Mouse (Mus musculus) neural tube, embryonic 12.5 days (tissue): ENCODE data around the gene Nim1k. TPM values are rescaled to one million over a fixed set of nuclear protein-coding genes. Genes with fewer than 3 reads are reported as not detected.
A peak's percentile ranks its signal among the peaks of the same experiment; 100 is the strongest.
"Not testable (repeated sequence)": the region's sequence is repeated elsewhere in the genome, so short reads cannot be mapped to it uniquely, and the experiment has no call there.

Experiments
- ATAC-seq: fragments of 200-750 bp; cut with Nextera tagmentation; 2 replicates; pipeline ENCODE4 v1.8.0; 2017; ENCODE audit warnings: low read depth, mild to moderate bottlenecking, moderate TSS enrichment, moderate library complexity; ENCODE audit not compliant: low FRiP score
- H3K27ac ChIP-seq: fragments of 300-500 bp; sonication (generic); 2 replicates; pipeline ENCODE4 v1.5.1; 2016
- H3K27me3 ChIP-seq: fragments of 300-500 bp; sonication (generic); replicated peaks from 2 replicates; pipeline ENCODE4 v1.6.1; 2016; ENCODE audit warnings: mild to moderate bottlenecking
- H3K36me3 ChIP-seq: fragments of 300-500 bp; sonication (generic); 2 replicates; pipeline ENCODE4 v1.6.1; 2016; ENCODE audit warnings: mild to moderate bottlenecking
- H3K4me1 ChIP-seq: fragments of 300-500 bp; sonication (generic); 2 replicates; pipeline ENCODE4 v1.6.1; 2016
- H3K4me2 ChIP-seq: fragments of 300-500 bp; sonication (generic); replicated peaks from 2 replicates; pipeline ENCODE4 v1.6.1; 2016; ENCODE audit warnings: mild to moderate bottlenecking
- H3K4me3 ChIP-seq: fragments of 300-500 bp; sonication (generic); 2 replicates; pipeline ENCODE4 v1.5.1; 2016
- H3K9ac ChIP-seq: fragments of 300-500 bp; sonication (generic); 2 replicates; pipeline ENCODE4 v1.6.1; 2016; ENCODE audit warnings: mild to moderate bottlenecking
- H3K9me3 ChIP-seq: fragments of 300-500 bp; sonication (generic); 2 replicates; pipeline ENCODE4 v1.6.1; 2016; ENCODE audit warnings: mild to moderate bottlenecking
- WGBS: fragments of 180-500 bp; shearing (Covaris S2); methylation state at CpG from one replicate; pipeline ENCODE4 v1.1.7; 2016; 5-methylcytosine and 5-hydroxymethylcytosine counted together
- polyA plus RNA-seq: library from polyadenylated mRNA; unstranded; fragments of >200 nt; fragmentation: Nextera tagmentation; extraction: Ambion mirVana; gene quantifications from 2 replicates; pipeline ENCODE4 v1.2.1, GENCODE M21; 2016

Gene Nim1k
- polyA plus RNA-seq, 1 experiment from 2014 or later, result 1.9 TPM

- Histone ChIP-seq H3K4me3 (no peak overlapping the region), H3K4me1 (peaks cover 13% of the 10 kb centered on the region; the same call in 1 of the 2 replicates), H3K4me2 (no peak overlapping the region), H3K9ac (no peak overlapping the region), H3K27ac (no peak overlapping the region), H3K27me3 (no peaks in the 10 kb centered on the region), H3K9me3 (no peaks in the 10 kb centered on the region), H3K36me3 (peaks cover 35% of the 10 kb centered on the region)
- ATAC-seq, result no peak
- 96% methylated on average over 4 of the region's 4 CpGs for WGBS
These were observed 57.2 kb downstream of the Nim1k start for GRCm38 (mm10) chr13:119698436-119698835.

- no peak overlapping the region for H3K4me3 ChIP-seq
- H3K27ac ChIP-seq, result no peak overlapping the region
- 77% methylated on average over 1 of the region's 1 CpGs for WGBS
- H3K27me3 ChIP-seq, result no peaks in the 10 kb centered on the region
- H3K4me2 ChIP-seq, result no peak overlapping the region
- no peak for ATAC-seq
- peaks cover 26% of the 10 kb centered on the region; the same call in 1 of the 2 replicates for H3K4me1 ChIP-seq
- H3K36me3 ChIP-seq, result peaks cover 21% of the 10 kb centered on the region
- no peak overlapping the region for H3K9ac ChIP-seq
- no peaks in the 10 kb centered on the region for H3K9me3 ChIP-seq
These were observed 59.2 kb downstream of the Nim1k start for GRCm38 (mm10) chr13:119696496-119696895.

GRCm38 (mm10) chr13:119695676-119696075, 60.0 kb downstream of the Nim1k start:
- H3K9ac ChIP-seq, result no peak overlapping the region
- ATAC-seq, result no peak
- no peaks in the 10 kb centered on the region for H3K9me3 ChIP-seq
- H3K36me3 ChIP-seq, result peaks cover 15% of the 10 kb centered on the region
- H3K27ac ChIP-seq, result no peak overlapping the region
- 0 out of 2 replicates have a peak overlapping the region, but pooled peaks have one; percentile 14 for H3K4me2 ChIP-seq
- no peaks in the 10 kb centered on the region for H3K27me3 ChIP-seq
- H3K4me3 ChIP-seq, result no peak overlapping the region
- WGBS, result 67% methylated on average over 4 of the region's 4 CpGs
- peaks cover 30% of the 10 kb centered on the region for H3K4me1 ChIP-seq

- ATAC-seq, H3K36me3 ChIP-seq, H3K27ac ChIP-seq, H3K9me3 ChIP-seq, H3K27me3 ChIP-seq: not testable (repeated sequence)
- H3K4me2 ChIP-seq, result peak overlapping the region; percentile 79
- 65% methylated on average over 3 of the region's 3 CpGs for WGBS
- H3K4me1 ChIP-seq, result peaks cover 27% of the 10 kb centered on the region
- peak overlapping the region; percentile 95 for H3K4me3 ChIP-seq
- peak overlapping the region; percentile 96; the same call in 1 of the 2 replicates for H3K9ac ChIP-seq
These were observed 63.7 kb downstream of the Nim1k start for GRCm38 (mm10) chr13:119691958-119692357.

GRCm38 (mm10) chr13:119690876-119691620, 64.6 kb downstream of the Nim1k start:
- Histone ChIP-seq H3K36me3 (no peaks in the 10 kb centered on the region; the same call in 1 of the 2 replicates), H3K9me3 (no peaks in the 10 kb centered on the region), H3K27me3 (no peaks in the 10 kb centered on the region), H3K9ac (peak overlapping the region; percentile 96), H3K4me2 (peak overlapping the region; percentile 79), H3K4me3 (peak overlapping the region; percentile 95), H3K27ac (peak overlapping the region; percentile 98), H3K4me1 (peaks cover 27% of the 10 kb centered on the region)
- ATAC-seq, result no peak
- WGBS, result 5% methylated on average over 7 of the region's 7 CpGs

GRCm38 (mm10) chr13:119690039-119690728, 65.5 kb downstream of the Nim1k start, which contains the start of gene Hmgcs1:
Gene Hmgcs1, plus strand, starts transcription at chr13:119690379.
- Histone ChIP-seq H3K36me3 (no peaks in the 10 kb centered on the region), H3K9me3 (no peaks in the 10 kb centered on the region), H3K27ac (peak within 1 kb of the TSS; percentile 98), H3K27me3 (no peaks in the 10 kb centered on the region), H3K4me2 (peak within 1 kb of the TSS; percentile 79), H3K4me3 (peak within 1 kb of the TSS; percentile 95), H3K9ac (peak within 1 kb of the TSS; percentile 96), H3K4me1 (peaks cover 21% of the 10 kb centered on the region)
- under 1% methylated on average over 59 of the region's 59 CpGs for WGBS
- ATAC-seq, result peak; percentile 99

- Histone ChIP-seq H3K36me3 (no peaks in the 10 kb centered on the region), H3K4me2 (peak overlapping the region; percentile 79), H3K4me3 (peak overlapping the region; percentile 21; the same call in 1 of the 2 replicates), H3K27ac (no peak overlapping the region), H3K27me3 (no peaks in the 10 kb centered on the region), H3K9ac (no peak overlapping the region), H3K9me3 (no peaks in the 10 kb centered on the region), H3K4me1 (peaks cover 21% of the 10 kb centered on the region)
- ATAC-seq, result no peak
- 10% methylated on average over 5 of the region's 5 CpGs for WGBS
These were observed 66.0 kb downstream of the Nim1k start for GRCm38 (mm10) chr13:119689709-119690038.

- Histone ChIP-seq H3K9ac (no peak overlapping the region), H3K4me2 (no peak overlapping the region), H3K27me3 (no peaks in the 10 kb centered on the region), H3K27ac (no peak overlapping the region), H3K4me3 (no peak overlapping the region), H3K4me1 (no peaks in the 10 kb centered on the region), H3K36me3 (no peaks in the 10 kb centered on the region), H3K9me3 (no peaks in the 10 kb centered on the region)
- no peak for ATAC-seq
- 68% methylated on average over 11 of the region's 11 CpGs for WGBS
These were observed 71.1 kb downstream of the Nim1k start for GRCm38 (mm10) chr13:119684416-119685177.

GRCm38 (mm10) chr13:119681161-119681560, 74.5 kb downstream of the Nim1k start:
- no peaks in the 10 kb centered on the region for H3K27me3 ChIP-seq
- ATAC-seq, result no peak
- H3K9me3 ChIP-seq, result no peaks in the 10 kb centered on the region
- H3K4me2 ChIP-seq, result no peak overlapping the region
- H3K4me1 ChIP-seq, result no peaks in the 10 kb centered on the region
- no peak overlapping the region for H3K9ac ChIP-seq
- H3K36me3 ChIP-seq, result no peaks in the 10 kb centered on the region
- no peak overlapping the region for H3K27ac ChIP-seq
- WGBS, result 78% methylated on average over 3 of the region's 3 CpGs
- no peak overlapping the region for H3K4me3 ChIP-seq

GRCm38 (mm10) chr13:119679721-119680120, 76.0 kb downstream of the Nim1k start:
- Histone ChIP-seq H3K4me1 (no peaks in the 10 kb centered on the region), H3K4me2 (no peak overlapping the region), H3K9me3 (no peaks in the 10 kb centered on the region), H3K4me3 (no peak overlapping the region), H3K27me3 (no peaks in the 10 kb centered on the region), H3K27ac (no peak overlapping the region), H3K9ac (no peak overlapping the region), H3K36me3 (no peaks in the 10 kb centered on the region)
- ATAC-seq, result no peak
- WGBS, result 47% methylated on average over 2 of the region's 2 CpGs

GRCm38 (mm10) chr13:119678794-119679193, 76.9 kb downstream of the Nim1k start:
- H3K27ac ChIP-seq, result no peak overlapping the region
- no peak for ATAC-seq
- no peaks in the 10 kb centered on the region for H3K27me3 ChIP-seq
- H3K36me3 ChIP-seq, result no peaks in the 10 kb centered on the region
- H3K4me1 ChIP-seq, result no peaks in the 10 kb centered on the region
- no peaks in the 10 kb centered on the region for H3K9me3 ChIP-seq
- whole genome bisulfite sequencing, result 82% methylated on average over 8 of the region's 8 CpGs
- no peak overlapping the region for H3K4me2 ChIP-seq
- no peak overlapping the region for H3K4me3 ChIP-seq
- no peak overlapping the region for H3K9ac ChIP-seq

GRCm38 (mm10) chr13:119661420-119661819, 94.3 kb downstream of the Nim1k start:
- H3K4me1 ChIP-seq, H3K9me3 ChIP-seq, H3K27ac ChIP-seq, H3K36me3 ChIP-seq, H3K4me3 ChIP-seq, H3K9ac ChIP-seq, H3K4me2 ChIP-seq, H3K27me3 ChIP-seq, ATAC-seq: not testable (repeated sequence)
- 73% methylated on average over 8 of the region's 9 CpGs for WGBS
